Mouse (Mus musculus): ENCODE results near the gene Slc35g1. TPM values are rescaled to one million over a fixed set of nuclear protein-coding genes. Genes with fewer than 3 reads are reported as not detected.

Slc35g1 gene
- 11.4 TPM for polyA plus RNA-seq (2014; fragmentation: Illumina TruSeq; extraction: RNeasy Lipid Tissue Mini Kit (QIAGEN cat#74804); ENCODE audit: low read depth, low replicate concordance)

GRCm38 (mm10) chr19:38395701-38396632 lies at the start of gene Slc35g1:
Gene Slc35g1 (plus strand): TSS chr19:38395980.

Other genes with a start within 250 kb of the Slc35g1 start
- 39.9 TPM for gene Fra10ac1, start 171.8 kb upstream of the Slc35g1 start, polyA plus RNA-seq (2014; fragmentation: Illumina TruSeq; extraction: RNeasy Lipid Tissue Mini Kit (QIAGEN cat#74804); ENCODE audit: low read depth, low replicate concordance)
- gene Lgi1, start 131.4 kb upstream of the Slc35g1 start, polyA plus RNA-seq (2014; fragmentation: Illumina TruSeq; extraction: RNeasy Lipid Tissue Mini Kit (QIAGEN cat#74804); ENCODE audit: low read depth, low replicate concordance) = 0.63 TPM
- gene Plce1, start 85.1 kb downstream of the Slc35g1 start, polyA plus RNA-seq (2014; fragmentation: Illumina TruSeq; extraction: RNeasy Lipid Tissue Mini Kit (QIAGEN cat#74804); ENCODE audit: low read depth, low replicate concordance) = 6.5 TPM

Measured in testis, adult 10 weeks (tissue).